Mouse (Mus musculus) lung, postnatal 10 days (tissue): Measurements from ENCODE around the gene Ptges.

Experiments
- DNase-seq: peaks from one replicate; pipeline ENCODE4 v3.0.0; 2021

Ptges gene

DNA sequence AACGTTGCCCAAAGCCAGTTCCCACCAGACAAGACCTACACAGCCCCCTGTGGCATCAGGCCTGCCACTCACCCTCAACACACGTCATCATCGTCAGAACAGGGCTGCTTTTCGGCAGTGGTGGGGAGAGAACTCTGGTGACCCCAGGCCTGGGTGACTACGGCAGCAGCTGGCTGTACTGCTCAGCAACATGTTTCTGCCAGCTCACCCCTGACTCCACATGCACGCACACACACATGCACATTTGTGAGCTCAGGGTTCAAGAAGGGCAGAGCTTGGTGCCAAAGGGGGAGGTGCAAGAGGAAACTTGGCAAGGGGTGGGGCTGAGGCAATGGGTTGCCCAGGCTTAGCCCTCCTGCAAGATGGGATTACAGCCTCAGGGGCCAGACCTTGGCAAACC, 32.4 kb downstream of the Ptges start:
- DNase-seq = peak; percentile 67

DNA sequence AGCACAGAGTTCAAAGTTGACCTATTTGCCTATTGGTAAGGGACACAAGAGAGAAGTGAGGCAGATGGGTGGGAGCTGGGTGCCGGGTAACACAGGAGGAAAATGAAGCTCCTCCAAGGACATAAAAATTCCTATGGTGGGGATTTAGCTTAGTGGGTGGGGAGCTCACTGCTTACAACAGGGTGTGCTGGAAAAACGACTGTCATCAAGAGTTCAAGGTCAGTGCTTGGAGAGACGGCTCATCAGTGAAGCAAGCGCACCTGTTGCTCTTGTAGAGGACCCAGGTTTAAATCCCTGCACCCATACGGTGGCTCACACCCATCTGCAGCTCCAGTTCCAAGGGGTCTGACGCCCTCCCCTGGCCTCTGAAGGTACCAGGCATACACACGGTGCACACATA, 35.7 kb downstream of the Ptges start:
- DNase-seq = no peak

DNA sequence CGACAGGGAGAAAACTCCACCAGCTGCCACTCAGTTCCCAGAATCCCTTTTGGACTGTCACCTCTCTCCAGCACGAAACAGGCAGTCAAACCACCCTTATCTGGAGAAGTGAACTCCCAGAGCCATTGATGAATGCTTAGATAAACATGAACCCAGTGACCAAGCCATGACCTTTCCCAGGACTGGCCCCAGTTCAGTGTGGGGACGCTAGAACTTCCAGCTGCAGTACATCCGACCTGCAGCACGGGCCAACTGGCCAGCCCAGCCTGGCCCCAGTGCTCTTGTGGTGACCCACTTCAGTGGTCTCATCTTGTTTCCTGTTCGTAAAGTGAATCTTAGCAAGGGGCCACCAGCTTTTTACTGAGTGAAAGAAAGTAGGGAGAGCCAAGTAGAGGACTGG, 36.3 kb downstream of the Ptges start:
- peak; percentile 57 for DNase-seq

DNA sequence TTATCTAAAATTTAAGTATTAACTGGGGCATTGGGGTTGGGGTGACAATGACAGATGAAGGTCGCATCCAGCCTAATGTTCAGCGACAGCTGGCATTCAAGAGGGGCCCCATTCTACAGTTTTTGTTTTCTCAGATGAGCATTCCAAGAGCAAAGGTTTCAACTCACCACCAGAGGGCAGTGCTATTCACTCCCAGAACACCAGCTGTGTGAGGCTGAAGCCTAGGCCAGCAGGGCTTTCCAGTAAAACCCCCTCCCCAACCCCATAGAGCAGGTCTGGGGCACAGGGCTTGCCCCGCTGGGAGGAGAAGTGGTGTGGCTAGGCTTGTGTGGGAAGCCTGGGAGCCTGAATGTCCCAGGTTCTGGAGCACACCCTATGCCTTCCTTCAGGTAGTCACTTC, 38.7 kb downstream of the Ptges start:
- DNase-seq = peak; percentile 75

DNA sequence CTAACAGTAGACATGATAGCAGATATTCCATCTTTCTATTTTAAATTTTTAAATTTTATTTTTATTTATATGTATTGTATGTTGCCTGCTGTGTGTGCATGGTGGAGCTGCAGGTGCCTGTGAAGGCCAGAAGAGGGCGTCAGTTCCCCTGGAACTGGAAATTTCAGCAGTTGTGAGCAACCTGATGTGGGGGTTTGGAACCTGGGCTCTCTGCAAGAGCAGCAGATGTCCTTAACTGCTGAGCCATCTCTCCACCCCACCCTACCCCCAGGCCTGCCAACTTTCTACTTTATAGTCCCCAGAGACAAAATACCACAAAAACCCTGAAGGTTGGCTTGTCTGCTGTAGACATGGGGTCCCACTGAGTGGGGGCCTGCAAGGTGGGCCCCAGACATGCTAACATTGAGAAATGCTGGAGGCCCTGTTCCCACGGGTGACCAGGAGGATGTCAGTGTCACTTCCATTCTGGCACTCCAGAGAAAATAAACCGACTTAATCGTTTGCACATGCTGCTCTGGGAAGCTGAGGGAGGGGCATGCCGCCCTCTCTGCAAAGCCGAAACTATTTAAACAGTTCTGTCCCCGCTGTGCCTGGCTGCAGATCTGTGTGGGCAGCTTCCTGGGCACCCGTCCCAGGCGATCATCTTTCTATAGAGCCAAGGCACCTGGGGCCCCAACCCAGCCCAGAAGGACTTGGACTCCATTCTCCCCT, 44.1 kb downstream of the Ptges start:
- DNase-seq = peak; percentile 54

DNA sequence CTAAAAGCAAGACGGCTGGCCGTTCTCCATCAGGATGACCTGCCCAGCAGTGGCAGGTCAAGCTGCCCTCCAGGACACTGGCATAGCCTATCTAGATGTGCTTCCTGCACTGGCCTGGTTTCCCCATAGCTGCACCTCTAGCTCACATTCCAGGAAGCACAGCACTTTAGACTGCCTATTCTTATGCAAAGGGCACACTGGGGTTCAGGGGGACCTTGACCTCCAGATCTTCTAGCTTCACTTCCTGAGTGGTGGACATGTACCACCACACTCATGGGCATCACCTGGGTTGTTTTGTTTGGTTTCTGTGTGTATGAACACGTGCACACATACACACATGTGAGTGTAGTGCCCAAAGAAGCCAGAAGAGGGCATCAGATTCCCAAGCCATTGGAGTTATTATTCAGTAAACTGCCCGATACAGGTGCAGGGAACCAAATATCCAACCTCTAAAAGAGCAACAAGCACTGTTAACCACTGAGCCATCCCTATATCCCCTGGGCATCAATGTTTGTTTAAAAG, 44.8 kb downstream of the Ptges start:
- no peak for DNase-seq

DNA sequence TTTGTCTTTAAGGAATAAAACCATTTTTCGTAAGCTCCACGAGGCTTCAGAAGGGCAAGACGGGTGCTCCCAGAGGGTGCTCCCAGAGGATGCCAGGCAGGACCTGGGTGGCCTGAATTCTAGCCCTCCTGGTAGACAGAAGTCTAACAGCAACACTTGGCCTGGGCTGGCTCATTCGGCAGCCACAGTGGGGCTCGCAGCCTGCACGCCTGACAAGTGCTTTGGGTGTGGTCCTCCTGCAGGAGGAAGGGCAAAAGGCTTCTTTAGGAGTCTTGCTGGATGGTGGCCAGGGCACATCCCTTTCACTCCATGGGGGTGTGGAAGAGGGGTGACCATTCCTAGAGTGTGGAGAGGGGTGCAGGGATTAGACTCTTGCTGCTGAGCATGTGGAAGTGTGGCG, 48.4 kb downstream of the Ptges start:
- DNase-seq = no peak

DNA sequence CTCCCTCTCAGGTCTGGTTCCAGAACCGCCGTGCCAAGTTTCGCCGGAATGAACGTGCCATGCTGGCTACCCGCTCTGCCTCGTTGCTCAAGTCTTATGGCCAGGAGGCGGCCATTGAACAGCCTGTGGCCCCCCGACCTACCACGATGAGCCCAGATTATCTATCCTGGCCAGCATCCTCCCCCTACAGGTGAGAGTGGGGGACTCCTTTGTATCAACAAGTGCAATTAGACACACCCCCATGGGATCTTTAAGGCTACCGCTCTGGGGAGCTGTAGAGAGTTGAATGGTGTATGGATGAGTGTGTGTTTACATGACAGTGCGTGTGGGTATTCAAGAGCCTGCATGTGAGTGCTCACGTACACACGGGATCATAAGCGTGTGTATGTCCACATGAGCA, 50.2 kb downstream of the Ptges start:
- no peak for DNase-seq

DNA sequence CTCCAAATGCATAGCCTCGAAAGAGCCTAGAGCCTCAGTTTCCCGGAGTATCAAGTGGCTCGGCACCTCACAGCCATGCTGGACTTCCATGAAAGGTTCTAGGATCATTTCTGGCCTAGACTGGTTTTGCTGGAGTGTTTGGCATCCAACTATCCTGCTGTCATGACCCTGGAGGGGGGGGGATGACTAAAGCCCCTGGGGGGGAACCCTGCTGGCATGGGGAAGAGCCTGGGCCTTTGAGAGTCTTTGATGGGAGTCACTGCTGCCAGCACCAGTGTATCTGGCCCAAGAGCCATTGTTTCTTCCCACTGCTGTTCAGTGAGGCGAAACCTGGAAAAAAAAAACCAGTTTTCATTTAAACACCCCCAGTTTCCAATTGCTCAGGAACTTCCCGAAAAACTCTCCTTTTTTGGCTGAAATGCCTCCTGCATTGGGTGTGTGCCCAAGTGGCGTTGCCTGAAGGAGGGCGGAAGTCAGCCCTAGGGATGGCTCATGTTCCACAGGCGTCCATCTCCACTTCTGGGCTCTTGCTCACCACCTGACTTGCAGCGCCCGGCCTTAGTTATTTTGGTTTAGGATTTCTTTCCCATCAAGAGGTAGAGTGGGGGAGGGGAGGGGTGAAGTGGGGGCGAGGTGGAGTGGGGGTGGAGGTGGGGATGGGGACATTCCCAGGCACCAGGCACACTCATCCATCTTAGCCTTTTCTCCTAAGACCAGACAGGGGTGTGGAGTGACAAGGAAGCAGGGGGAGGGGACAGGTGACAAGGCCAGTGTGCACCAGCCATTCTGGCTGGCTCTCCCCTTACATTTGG, 53.8 kb downstream of the Ptges start:
- peak; percentile 32 for DNase-seq

DNA sequence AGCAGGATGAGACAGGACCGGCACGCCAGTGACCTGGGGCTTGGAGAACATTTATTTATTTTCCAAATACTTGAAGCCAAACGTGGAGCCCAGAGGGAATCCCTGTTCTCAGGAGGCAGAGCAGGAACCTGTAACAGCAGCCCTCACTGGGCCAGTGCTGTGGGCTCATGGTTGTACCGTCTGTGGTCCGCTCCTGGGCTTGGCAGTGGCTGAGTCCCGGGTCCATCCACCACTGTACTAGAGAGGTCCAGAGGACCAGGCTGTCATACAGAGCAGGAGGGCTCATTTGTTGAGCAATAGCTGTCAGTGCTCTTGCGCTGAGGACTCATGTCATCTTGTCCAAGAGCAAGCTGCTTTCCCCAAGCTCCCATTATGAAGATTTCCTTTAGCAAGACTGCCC, 54.6 kb downstream of the Ptges start:
- no peak for DNase-seq

DNA sequence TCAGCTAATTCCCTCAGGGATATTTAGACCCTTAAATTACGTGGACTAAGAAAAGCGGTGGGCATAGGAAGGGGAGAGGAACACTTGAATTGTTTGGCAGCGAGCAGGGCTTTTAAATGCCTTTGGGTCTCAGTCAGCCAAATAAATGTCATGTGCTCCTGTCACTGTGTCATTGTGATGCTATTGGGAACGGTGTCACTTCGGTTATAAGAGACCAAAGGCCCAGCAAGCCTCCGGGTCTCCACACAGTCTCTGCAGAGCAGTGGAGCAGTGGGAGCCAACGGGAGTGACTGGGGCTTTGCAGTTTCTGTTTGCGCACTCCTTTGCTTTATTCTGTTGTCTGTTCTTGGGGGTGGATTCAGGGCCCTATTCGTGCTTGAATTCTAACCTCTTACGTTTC, 55.2 kb downstream of the Ptges start:
- DNase-seq = no peak

DNA sequence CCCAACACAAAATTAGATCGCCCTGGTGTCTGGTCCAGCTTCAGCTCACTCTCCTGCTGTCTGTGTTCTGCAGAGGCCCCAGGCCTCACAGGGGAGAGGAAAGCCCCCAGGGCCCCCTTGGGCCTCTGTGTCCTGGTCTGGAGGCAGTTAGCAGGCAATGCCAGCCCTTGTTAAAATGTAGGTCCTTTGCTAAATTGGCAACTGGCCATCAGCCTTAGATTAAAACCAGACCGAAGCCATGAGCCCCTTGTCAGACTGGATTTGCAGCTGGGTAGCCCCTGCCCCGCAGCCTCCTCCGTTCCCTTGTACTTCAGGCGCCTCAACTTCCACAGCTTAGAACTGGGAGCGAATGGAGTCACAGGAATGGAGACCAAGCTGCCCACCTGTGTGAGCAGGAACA, 57.0 kb downstream of the Ptges start:
- no peak for DNase-seq

DNA sequence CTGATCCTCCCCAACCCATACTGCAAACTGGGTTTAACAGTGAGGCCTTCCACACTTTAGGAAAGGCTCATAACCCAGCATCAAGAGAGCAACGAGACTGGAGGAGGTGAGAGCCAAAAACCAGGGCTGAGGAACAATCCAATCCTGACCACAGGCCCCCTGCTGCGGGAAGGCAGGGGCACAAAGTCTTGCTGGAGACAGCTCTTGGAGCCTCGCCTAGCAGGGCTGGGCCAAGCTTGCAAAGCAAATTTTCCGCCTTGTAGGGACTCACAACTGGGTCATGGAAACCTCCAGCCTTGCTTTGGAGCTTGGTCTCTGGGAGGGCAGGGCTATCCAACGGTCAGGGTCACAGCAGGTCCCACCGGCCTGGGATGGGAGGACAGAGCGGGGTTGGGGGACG, 58.8 kb downstream of the Ptges start:
- DNase-seq = peak; percentile 77

DNA sequence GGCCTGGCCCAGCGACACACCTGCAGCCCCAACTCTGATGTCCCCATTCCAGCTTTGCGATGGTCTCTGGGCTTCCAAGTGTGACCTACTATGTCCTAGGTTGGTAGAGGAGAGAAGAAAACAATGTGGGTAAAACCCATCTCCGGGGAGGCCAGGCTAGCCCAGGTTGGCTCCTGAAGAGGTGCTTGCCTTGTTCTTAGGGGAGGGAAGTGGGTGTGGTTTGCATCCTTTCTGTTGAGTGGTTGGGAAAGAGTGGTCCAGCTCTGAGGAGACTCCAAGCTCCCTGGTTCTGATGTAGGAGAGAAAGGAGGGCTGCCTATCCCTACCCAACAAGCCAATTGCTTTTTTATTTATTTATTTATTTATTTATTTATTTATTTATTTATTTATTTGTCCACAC, 64.2 kb downstream of the Ptges start:
- DNase-seq = no peak

DNA sequence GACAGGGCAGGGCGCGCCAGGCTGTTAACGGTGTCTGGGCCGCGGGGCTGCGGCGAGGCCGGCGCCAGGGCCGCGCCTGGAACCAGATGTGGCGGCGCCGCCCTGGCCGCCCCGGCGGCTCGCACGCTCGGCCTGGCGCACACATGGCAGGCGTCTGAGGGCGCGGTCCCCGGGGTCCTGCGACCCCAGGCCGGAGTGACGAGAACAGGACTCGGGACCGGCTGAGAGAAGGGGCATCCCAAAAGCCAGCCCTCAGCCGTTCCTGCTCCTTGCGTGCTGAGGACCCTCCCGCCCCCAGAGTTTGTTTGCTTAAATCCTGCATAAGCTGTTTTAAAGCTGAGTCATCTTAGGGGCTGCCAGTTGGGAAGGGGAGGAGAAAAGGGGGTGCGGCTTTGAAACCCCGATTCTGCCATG, 64.7 kb downstream of the Ptges start:
- DNase-seq = peak; percentile 42

DNA sequence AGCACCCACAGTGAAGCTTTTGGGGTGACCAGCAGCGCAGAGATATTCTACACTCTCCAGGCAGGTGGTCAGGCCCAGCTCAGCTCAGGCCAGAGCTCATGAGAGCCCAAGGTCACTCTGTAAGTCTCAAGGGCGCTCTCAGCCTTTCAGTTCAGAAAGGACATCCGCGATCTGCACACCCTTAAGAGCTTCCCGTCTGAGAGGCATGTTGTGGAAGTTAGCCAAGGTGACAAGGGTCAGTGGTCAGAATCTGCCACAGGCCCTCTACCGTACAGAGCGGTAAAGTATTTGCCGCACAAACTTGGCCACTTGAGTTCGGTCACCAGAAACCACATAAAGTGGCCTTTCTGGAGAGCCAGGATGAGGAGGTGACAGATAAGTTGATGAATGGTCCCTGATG, 66.1 kb downstream of the Ptges start:
- DNase-seq = no peak

DNA sequence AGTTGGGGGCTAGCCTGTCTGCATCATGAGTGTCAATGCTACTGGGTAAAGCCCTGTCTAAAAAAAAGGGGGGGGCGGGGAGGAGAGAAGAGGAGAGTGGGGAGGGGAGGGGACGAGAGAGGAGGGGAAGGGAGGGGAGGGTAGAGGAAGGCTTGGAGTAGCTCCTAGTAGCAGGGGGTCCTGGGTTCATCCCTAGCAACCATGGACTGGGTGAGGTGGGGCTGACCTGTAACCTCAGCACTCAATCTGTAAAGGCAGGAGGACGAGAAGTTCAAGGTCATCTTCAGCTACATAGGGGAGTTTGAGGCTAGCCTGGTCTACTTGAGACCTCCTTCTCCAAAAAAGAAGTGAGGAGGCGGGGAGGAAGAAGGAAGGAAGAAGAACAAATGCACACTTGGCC, 67.6 kb downstream of the Ptges start:
- no peak for DNase-seq

DNA sequence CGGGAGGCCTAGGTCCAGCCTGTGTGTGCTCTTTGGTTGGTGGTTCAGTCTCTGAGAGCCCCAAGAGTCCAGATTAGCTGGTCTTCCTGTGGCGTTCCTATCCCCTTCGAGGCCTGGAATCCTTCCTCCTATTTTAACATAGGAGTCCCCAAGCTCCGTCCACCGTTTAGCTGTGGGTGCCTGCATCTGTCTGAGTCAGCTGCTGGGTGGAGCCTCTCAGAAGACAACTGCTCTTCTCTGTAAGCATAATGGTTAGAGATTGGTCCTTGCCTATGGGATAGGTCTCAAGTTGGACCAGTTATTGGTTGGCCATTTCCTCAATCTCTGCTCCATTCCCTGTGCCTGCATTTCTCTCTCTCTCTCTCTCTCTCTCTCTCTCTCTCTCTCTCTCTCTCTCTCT, 69.9 kb downstream of the Ptges start:
- no peak for DNase-seq

DNA sequence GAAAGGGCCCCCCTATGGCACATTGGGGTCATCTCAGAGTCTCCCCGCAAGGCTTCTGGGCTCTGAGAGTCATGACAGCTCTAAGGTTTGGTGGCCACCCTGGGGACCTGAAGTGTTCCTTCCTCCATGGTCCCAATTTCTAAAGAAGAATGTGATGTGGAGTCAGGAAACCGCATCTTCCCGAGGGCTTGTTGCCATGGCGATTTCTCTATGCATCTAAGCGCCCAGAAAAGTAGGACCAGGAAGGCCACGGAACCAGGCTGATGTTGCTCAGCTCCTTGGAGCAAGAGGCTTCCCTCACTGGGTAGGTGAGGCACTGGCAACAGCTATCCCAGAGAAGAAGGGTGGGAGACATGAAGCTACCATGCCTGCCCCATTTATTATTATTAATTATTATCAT, 72.6 kb downstream of the Ptges start:
- DNase-seq = no peak

DNA sequence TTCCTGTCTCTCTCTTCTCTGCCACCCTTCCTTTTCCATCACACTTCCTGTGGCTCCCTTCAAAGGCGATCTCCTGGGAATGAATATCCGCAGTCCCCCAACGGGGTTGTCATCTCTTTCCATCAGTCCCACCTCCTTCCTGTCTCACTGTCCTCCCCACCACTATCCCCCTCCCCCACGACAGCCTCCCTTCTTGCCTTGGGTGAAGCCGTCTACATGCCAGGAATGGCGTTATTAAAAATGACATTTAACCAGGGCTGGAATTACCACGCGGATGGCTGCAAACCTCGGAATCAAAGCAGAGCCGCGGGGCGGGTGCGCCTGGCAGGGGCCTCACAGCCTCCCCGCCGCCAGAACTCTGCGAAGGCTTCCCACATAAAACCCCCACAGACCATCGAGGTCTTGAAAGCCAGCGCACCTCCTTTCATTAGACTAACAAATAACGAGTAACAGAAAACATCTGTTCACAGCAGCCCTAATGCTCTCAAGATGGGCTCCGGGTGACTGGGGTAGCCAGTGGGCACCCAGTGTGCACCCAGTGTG, 76.8 kb downstream of the Ptges start:
- DNase-seq = peak; percentile 62

DNA sequence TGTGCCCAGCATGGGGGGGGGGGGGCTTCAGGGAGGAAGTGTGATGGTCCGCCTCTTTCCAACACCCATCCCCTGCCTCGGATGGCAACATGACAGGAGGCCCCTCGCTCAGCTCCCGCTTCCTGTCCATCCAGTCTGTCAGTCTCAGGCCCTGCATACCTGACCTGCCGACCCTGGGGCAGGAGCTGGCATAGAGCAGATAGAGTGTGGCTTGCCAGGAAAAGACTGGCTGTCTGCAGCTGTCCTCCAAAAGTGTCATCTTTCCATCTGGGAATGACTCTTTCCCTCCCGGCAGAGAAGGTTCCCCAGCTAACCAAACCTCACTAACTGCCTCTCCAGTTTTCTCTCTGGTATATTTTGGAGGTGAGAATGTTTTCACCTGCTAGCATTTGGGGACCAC, 79.1 kb downstream of the Ptges start:
- peak; percentile 47 for DNase-seq

DNA sequence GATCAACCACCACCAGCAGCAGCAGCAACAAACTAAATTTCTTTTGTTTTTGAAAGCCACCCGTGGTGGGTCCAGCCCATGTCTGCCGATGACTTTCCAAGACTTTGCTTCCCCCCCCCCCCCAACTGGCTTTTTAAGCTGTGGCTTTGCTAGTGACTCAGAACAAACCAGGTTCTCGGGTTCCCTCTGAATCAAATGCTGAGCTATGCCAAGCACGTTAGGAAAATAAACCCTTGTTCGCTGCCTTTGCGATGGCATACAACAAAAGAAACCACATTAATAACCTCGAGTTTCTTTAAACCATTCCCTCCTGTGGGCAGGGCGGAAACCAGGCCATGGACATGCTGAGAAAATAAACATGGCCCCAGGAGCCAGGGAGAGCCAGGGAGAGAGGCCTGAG, 81.5 kb downstream of the Ptges start:
- no peak for DNase-seq

DNA sequence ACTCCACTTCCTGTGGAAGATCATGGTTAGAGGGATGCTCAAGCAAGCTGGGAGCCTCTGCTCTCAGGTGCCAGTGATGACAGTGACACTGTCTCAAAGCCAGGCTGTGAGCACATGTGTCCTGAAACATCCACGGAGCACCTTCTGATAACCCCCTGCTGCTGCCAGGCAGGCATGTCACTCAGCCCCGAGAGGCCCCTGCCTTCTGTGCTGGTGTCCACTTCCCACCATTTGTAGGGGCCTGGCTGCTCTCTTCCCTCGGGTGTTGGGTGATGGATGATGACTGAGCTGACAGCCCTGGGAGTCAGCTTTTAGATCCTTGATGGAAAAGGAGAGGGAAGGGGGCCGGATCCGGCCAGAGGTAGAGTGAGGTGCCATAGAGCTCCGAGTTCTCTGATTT, 82.9 kb downstream of the Ptges start:
- peak; percentile 19 for DNase-seq

DNA sequence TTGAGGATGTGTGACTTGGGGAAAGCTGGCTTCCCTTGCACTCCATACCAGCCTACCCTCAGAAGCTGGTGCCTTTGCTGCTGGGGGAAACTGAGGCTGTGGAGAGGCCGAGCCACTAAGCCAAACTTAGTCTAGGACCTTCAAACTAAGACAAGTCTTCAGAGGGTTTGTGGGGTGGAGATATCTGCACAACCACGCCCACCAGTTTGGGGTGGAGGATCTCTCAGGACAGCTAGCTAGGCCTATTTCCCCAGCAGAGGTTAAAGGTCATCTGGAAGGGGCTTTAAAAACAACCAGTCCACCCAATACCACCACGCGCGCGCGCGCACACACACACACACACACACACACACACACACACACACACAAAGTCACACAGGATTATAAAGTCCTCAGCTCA, 83.4 kb downstream of the Ptges start:
- no peak for DNase-seq
